Mouse (Mus musculus): Measurements from ENCODE around the gene Hepacam2. TPM values are rescaled to one million over a fixed set of nuclear protein-coding genes. Genes with fewer than 3 reads are reported as not detected.

The Hepacam2 gene
- polyA plus RNA-seq (2015; fragmentation: Nextera tagmentation; extraction: Ambion mirVana): 0.05 and 0.35 TPM in 2 replicates

- Histone ChIP-seq H3K4me3 (ENCODE audit: low read depth, low read length) (peak within 1 kb of the TSS; percentile 73), H3K27ac (ENCODE audit: low read length) (no peak within 1 kb of the TSS), H3K4me1 (ENCODE audit: control insufficient read depth, low read depth, low read length) (no peaks in the 10 kb centered on the region), H3K9me3 (replicated peaks; ENCODE audit: control insufficient read depth, low read length) (no peaks in the 10 kb centered on the region), H3K9ac (ENCODE audit: low read depth, low read length) (peak within 1 kb of the TSS; percentile 70), H3K4me2 (ENCODE audit: low read depth, low read length) (peak within 1 kb of the TSS; percentile 64), H3K27me3 (ENCODE audit: control insufficient read depth, insufficient read depth, low read depth, low read length) (no peaks in the 10 kb centered on the region), H3K36me3 (ENCODE audit: control insufficient read depth, insufficient read depth) (no peaks in the 10 kb centered on the region)
- WGBS (ENCODE audit: insufficient replicate concordance): under 1% methylated on average over 28 of the region's 28 CpGs
- ATAC-seq (ENCODE audit: low read depth): peak; percentile 99
Measured at GRCm38 (mm10) chr6:3498162-3498848, at the start of gene Hepacam2, which contains the start of gene Vps50. TSS of gene Hepacam2 (minus strand) at chr6:3498298. TSS of gene Vps50 (plus strand) at chr6:3498382.

- H3K27me3 ChIP-seq (ENCODE audit: control insufficient read depth, insufficient read depth, low read depth, low read length): no peaks in the 10 kb centered on the region
- WGBS (ENCODE audit: insufficient replicate concordance): 60% methylated on average over 1 of the region's 1 CpGs
- H3K36me3 ChIP-seq (ENCODE audit: control insufficient read depth, insufficient read depth): no peaks in the 10 kb centered on the region
- no peaks in the 10 kb centered on the region for H3K9me3 ChIP-seq (replicated peaks; ENCODE audit: control insufficient read depth, low read length)
- no peak overlapping the region for H3K4me2 ChIP-seq (ENCODE audit: low read depth, low read length)
- no peak overlapping the region for H3K9ac ChIP-seq (ENCODE audit: low read depth, low read length)
- no peak overlapping the region for H3K4me3 ChIP-seq (ENCODE audit: low read depth, low read length)
- no peak overlapping the region for H3K27ac ChIP-seq (ENCODE audit: low read length)
- ATAC-seq (ENCODE audit: low read depth): peak; percentile 74
- no peaks in the 10 kb centered on the region for H3K4me1 ChIP-seq (ENCODE audit: control insufficient read depth, low read depth, low read length)
Measured at GRCm38 (mm10) chr6:3544970-3545369, 46.9 kb upstream of the Hepacam2 start.

GRCm38 (mm10) chr6:3543862-3544261 is 45.8 kb upstream of the Hepacam2 start:
- H3K4me3 ChIP-seq (ENCODE audit: low read depth, low read length): no peak overlapping the region
- H3K4me1 ChIP-seq (ENCODE audit: control insufficient read depth, low read depth, low read length): no peaks in the 10 kb centered on the region
- H3K36me3 ChIP-seq (ENCODE audit: control insufficient read depth, insufficient read depth): no peaks in the 10 kb centered on the region
- 68% methylated on average over 4 of the region's 4 CpGs for WGBS (ENCODE audit: insufficient replicate concordance)
- no peak overlapping the region for H3K4me2 ChIP-seq (ENCODE audit: low read depth, low read length)
- ATAC-seq (ENCODE audit: low read depth): no peak
- H3K27ac ChIP-seq (ENCODE audit: low read length): no peak overlapping the region
- no peak overlapping the region for H3K9ac ChIP-seq (ENCODE audit: low read depth, low read length)
- no peaks in the 10 kb centered on the region for H3K27me3 ChIP-seq (ENCODE audit: control insufficient read depth, insufficient read depth, low read depth, low read length)
- H3K9me3 ChIP-seq (replicated peaks; ENCODE audit: control insufficient read depth, low read length): no peaks in the 10 kb centered on the region

GRCm38 (mm10) chr6:3539470-3539869 is 41.4 kb upstream of the Hepacam2 start:
- WGBS (ENCODE audit: insufficient replicate concordance): 59% methylated on average over 2 of the region's 2 CpGs
- no peaks in the 10 kb centered on the region for H3K9me3 ChIP-seq (replicated peaks; ENCODE audit: control insufficient read depth, low read length)
- H3K4me2 ChIP-seq (ENCODE audit: low read depth, low read length): no peak overlapping the region
- no peak overlapping the region for H3K4me3 ChIP-seq (ENCODE audit: low read depth, low read length)
- no peaks in the 10 kb centered on the region for H3K27me3 ChIP-seq (ENCODE audit: control insufficient read depth, insufficient read depth, low read depth, low read length)
- no peaks in the 10 kb centered on the region for H3K4me1 ChIP-seq (ENCODE audit: control insufficient read depth, low read depth, low read length)
- H3K36me3 ChIP-seq (ENCODE audit: control insufficient read depth, insufficient read depth): no peaks in the 10 kb centered on the region
- no peak for ATAC-seq (ENCODE audit: low read depth)
- H3K27ac ChIP-seq (ENCODE audit: low read length): no peak overlapping the region
- no peak overlapping the region for H3K9ac ChIP-seq (ENCODE audit: low read depth, low read length)

GRCm38 (mm10) chr6:3536048-3536447 is 38.0 kb upstream of the Hepacam2 start:
- H3K36me3 ChIP-seq (ENCODE audit: control insufficient read depth, insufficient read depth): no peaks in the 10 kb centered on the region
- no peak overlapping the region for H3K27ac ChIP-seq (ENCODE audit: low read length)
- H3K4me2 ChIP-seq (ENCODE audit: low read depth, low read length): no peak overlapping the region
- H3K9ac ChIP-seq (ENCODE audit: low read depth, low read length): no peak overlapping the region
- H3K9me3 ChIP-seq (replicated peaks; ENCODE audit: control insufficient read depth, low read length): no peaks in the 10 kb centered on the region
- H3K4me1 ChIP-seq (ENCODE audit: control insufficient read depth, low read depth, low read length): no peaks in the 10 kb centered on the region
- no peak for ATAC-seq (ENCODE audit: low read depth)
- H3K4me3 ChIP-seq (ENCODE audit: low read depth, low read length): no peak overlapping the region
- 23% methylated on average over 1 of the region's 1 CpGs for WGBS (ENCODE audit: insufficient replicate concordance)
- H3K27me3 ChIP-seq (ENCODE audit: control insufficient read depth, insufficient read depth, low read depth, low read length): no peaks in the 10 kb centered on the region

- no peak for ATAC-seq (ENCODE audit: low read depth)
- Histone ChIP-seq H3K36me3 (ENCODE audit: control insufficient read depth, insufficient read depth) (no peaks in the 10 kb centered on the region), H3K4me1 (ENCODE audit: control insufficient read depth, low read depth, low read length) (no peaks in the 10 kb centered on the region), H3K27ac (ENCODE audit: low read length) (no peak overlapping the region), H3K9ac (ENCODE audit: low read depth, low read length) (no peak overlapping the region), H3K4me2 (ENCODE audit: low read depth, low read length) (no peak overlapping the region), H3K27me3 (ENCODE audit: control insufficient read depth, insufficient read depth, low read depth, low read length) (no peaks in the 10 kb centered on the region), H3K4me3 (ENCODE audit: low read depth, low read length) (no peak overlapping the region), H3K9me3 (replicated peaks; ENCODE audit: control insufficient read depth, low read length) (no peaks in the 10 kb centered on the region)
- WGBS (ENCODE audit: insufficient replicate concordance): 76% methylated on average over 5 of the region's 5 CpGs
Measured at GRCm38 (mm10) chr6:3531445-3531844, 33.3 kb upstream of the Hepacam2 start.

GRCm38 (mm10) chr6:3528198-3528597 is 30.1 kb upstream of the Hepacam2 start:
- ATAC-seq (ENCODE audit: low read depth): no peak
- 66% methylated on average over 4 of the region's 4 CpGs for WGBS (ENCODE audit: insufficient replicate concordance)
- Histone ChIP-seq H3K27me3 (ENCODE audit: control insufficient read depth, insufficient read depth, low read depth, low read length) (no peaks in the 10 kb centered on the region), H3K36me3 (ENCODE audit: control insufficient read depth, insufficient read depth) (no peaks in the 10 kb centered on the region), H3K4me2 (ENCODE audit: low read depth, low read length) (no peak overlapping the region), H3K4me3 (ENCODE audit: low read depth, low read length) (no peak overlapping the region), H3K9me3 (replicated peaks; ENCODE audit: control insufficient read depth, low read length) (no peaks in the 10 kb centered on the region), H3K27ac (ENCODE audit: low read length) (no peak overlapping the region), H3K9ac (ENCODE audit: low read depth, low read length) (no peak overlapping the region), H3K4me1 (ENCODE audit: control insufficient read depth, low read depth, low read length) (no peaks in the 10 kb centered on the region)

GRCm38 (mm10) chr6:3512611-3513010 is 14.5 kb upstream of the Hepacam2 start:
- H3K36me3 ChIP-seq (ENCODE audit: control insufficient read depth, insufficient read depth): no peaks in the 10 kb centered on the region
- H3K27me3 ChIP-seq (ENCODE audit: control insufficient read depth, insufficient read depth, low read depth, low read length): no peaks in the 10 kb centered on the region
- ATAC-seq (ENCODE audit: low read depth): no peak
- no peak overlapping the region for H3K4me3 ChIP-seq (ENCODE audit: low read depth, low read length)
- no peak overlapping the region for H3K9ac ChIP-seq (ENCODE audit: low read depth, low read length)
- no peak overlapping the region for H3K4me2 ChIP-seq (ENCODE audit: low read depth, low read length)
- 41% methylated on average over 3 of the region's 3 CpGs for WGBS (ENCODE audit: insufficient replicate concordance)
- H3K27ac ChIP-seq (ENCODE audit: low read length): no peak overlapping the region
- no peaks in the 10 kb centered on the region for H3K9me3 ChIP-seq (replicated peaks; ENCODE audit: control insufficient read depth, low read length)
- no peaks in the 10 kb centered on the region for H3K4me1 ChIP-seq (ENCODE audit: control insufficient read depth, low read depth, low read length)

- WGBS (ENCODE audit: insufficient replicate concordance): 65% methylated on average over 11 of the region's 11 CpGs
- no peaks in the 10 kb centered on the region for H3K36me3 ChIP-seq (ENCODE audit: control insufficient read depth, insufficient read depth)
Measured at GRCm38 (mm10) chr6:3511612-3512011, 13.5 kb upstream of the Hepacam2 start.

More at GRCm38 (mm10) chr6:3511612-3512011, 13.5 kb upstream of the Hepacam2 start:
- H3K9me3 ChIP-seq (replicated peaks; ENCODE audit: control insufficient read depth, low read length): no peaks in the 10 kb centered on the region
- no peaks in the 10 kb centered on the region for H3K27me3 ChIP-seq (ENCODE audit: control insufficient read depth, insufficient read depth, low read depth, low read length)
- no peak overlapping the region for H3K27ac ChIP-seq (ENCODE audit: low read length)
- no peak overlapping the region for H3K4me2 ChIP-seq (ENCODE audit: low read depth, low read length)
- H3K4me1 ChIP-seq (ENCODE audit: control insufficient read depth, low read depth, low read length): no peaks in the 10 kb centered on the region
- ATAC-seq (ENCODE audit: low read depth): no peak
- no peak overlapping the region for H3K9ac ChIP-seq (ENCODE audit: low read depth, low read length)
- no peak overlapping the region for H3K4me3 ChIP-seq (ENCODE audit: low read depth, low read length)

Measured in liver, embryonic 16.5 days (tissue).